Mouse (Mus musculus): ENCODE data around the gene Klhl3. TPM values are rescaled to one million over a fixed set of nuclear protein-coding genes. Genes with fewer than 3 reads are reported as not detected.

The Klhl3 gene
- polyA plus RNA-seq, 1 experiment from 2014 or later = 2.5 TPM

DNA sequence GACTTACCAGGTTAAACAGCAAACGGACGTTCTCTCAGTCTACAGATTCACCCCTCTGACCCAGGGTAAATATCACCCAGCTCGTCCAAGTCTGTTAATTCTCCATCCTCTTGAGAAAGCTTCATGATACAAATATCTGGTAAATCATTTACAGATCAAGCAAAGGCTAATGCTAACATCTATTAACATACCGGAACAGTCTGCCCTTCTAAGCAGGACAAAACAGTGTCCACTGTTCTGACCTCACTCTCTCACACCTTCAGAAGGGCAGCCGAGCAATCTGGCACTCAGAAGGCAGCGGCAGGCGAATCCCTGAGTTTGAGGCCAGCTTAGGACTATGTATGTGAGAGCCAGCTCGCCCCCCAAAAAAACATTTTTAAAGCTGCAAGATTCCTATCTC lies 10.0 kb upstream of the Klhl3 start:
- Histone ChIP-seq H3K27me3 (no peaks in the 10 kb centered on the region), H3K4me1 (peaks cover 20% of the 10 kb centered on the region), H3K9me3 (no peaks in the 10 kb centered on the region), H3K27ac (no peak overlapping the region), H3K9ac (no peak overlapping the region), H3K4me3 (no peak overlapping the region), H3K36me3 (peaks cover 3% of the 10 kb centered on the region), H3K4me2 (no peak overlapping the region)
- WGBS = 75% methylated on average over 8 of the region's 8 CpGs
- ATAC-seq (ENCODE audit: insufficient number of reproducible peaks, insufficient read depth, low FRiP score, low TSS enrichment, low read depth) = no peak

GRCm38 (mm10) chr13:58122786-58123297 lies 9.4 kb upstream of the Klhl3 start:
- Histone ChIP-seq H3K36me3 (peaks cover 3% of the 10 kb centered on the region), H3K4me2 (no peak overlapping the region), H3K9ac (no peak overlapping the region), H3K4me1 (peaks cover 20% of the 10 kb centered on the region), H3K27ac (no peak overlapping the region), H3K4me3 (no peak overlapping the region), H3K27me3 (no peaks in the 10 kb centered on the region), H3K9me3 (no peaks in the 10 kb centered on the region)
- ATAC-seq (ENCODE audit: insufficient number of reproducible peaks, insufficient read depth, low FRiP score, low TSS enrichment, low read depth) = no peak
- 76% methylated on average over 10 of the region's 10 CpGs for WGBS

GRCm38 (mm10) chr13:58117318-58118017 lies 4.1 kb upstream of the Klhl3 start:
- no peaks in the 10 kb centered on the region for H3K36me3 ChIP-seq

GRCm38 (mm10) chr13:58116801-58117200 lies 3.4 kb upstream of the Klhl3 start:
- H3K27ac ChIP-seq = no peak overlapping the region
- H3K36me3 ChIP-seq = no peaks in the 10 kb centered on the region
- no peaks in the 10 kb centered on the region for H3K27me3 ChIP-seq
- no peak overlapping the region for H3K4me2 ChIP-seq
- no peak overlapping the region for H3K4me3 ChIP-seq
- H3K9ac ChIP-seq = no peak overlapping the region
- ATAC-seq (ENCODE audit: insufficient number of reproducible peaks, insufficient read depth, low FRiP score, low TSS enrichment, low read depth) = no peak
- 80% methylated on average over 2 of the region's 2 CpGs for WGBS
- peaks cover 16% of the 10 kb centered on the region for H3K4me1 ChIP-seq
- H3K9me3 ChIP-seq = no peaks in the 10 kb centered on the region

More at GRCm38 (mm10) chr13:58117318-58118017, 4.1 kb upstream of the Klhl3 start:
- Histone ChIP-seq H3K27me3 (no peaks in the 10 kb centered on the region), H3K9me3 (no peaks in the 10 kb centered on the region), H3K4me3 (no peak overlapping the region), H3K4me1 (peaks cover 10% of the 10 kb centered on the region), H3K4me2 (no peak overlapping the region), H3K27ac (no peak overlapping the region), H3K9ac (no peak overlapping the region)
- ATAC-seq (ENCODE audit: insufficient number of reproducible peaks, insufficient read depth, low FRiP score, low TSS enrichment, low read depth) = no peak
- 65% methylated on average over 8 of the region's 8 CpGs for WGBS

DNA sequence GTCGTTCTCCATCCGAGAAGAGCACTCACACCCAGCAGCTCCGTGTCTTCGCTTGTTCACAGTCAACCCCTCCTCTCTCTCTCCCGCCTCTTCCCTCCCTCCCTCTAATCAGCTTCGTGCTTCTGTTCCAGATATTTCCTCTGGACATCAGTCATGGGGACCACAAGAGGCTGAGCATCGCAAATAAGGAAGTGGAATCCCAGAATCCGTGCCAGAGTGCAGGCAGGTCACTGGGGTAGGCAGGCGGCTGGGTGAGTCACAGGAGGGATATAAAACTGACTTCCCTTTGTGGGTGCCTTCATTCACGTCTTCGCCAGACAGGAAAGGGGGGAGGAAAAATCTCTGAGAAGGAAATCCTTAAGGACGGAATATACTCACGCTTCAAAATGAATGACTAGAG lies 1.8 kb upstream of the Klhl3 start:
- H3K27me3 ChIP-seq = no peaks in the 10 kb centered on the region
- no peak overlapping the region for H3K9ac ChIP-seq
- H3K9me3 ChIP-seq = no peaks in the 10 kb centered on the region
- WGBS = 65% methylated on average over 13 of the region's 13 CpGs
- ATAC-seq (ENCODE audit: insufficient number of reproducible peaks, insufficient read depth, low FRiP score, low TSS enrichment, low read depth) = no peak
- no peak overlapping the region for H3K4me3 ChIP-seq
- no peak overlapping the region for H3K27ac ChIP-seq
- H3K4me2 ChIP-seq = no peak overlapping the region
- peaks cover 18% of the 10 kb centered on the region for H3K4me1 ChIP-seq
- no peaks in the 10 kb centered on the region for H3K36me3 ChIP-seq

GRCm38 (mm10) chr13:58112601-58113041 lies 771 bp downstream of the Klhl3 start:
- 17% methylated on average over 11 of the region's 11 CpGs for WGBS
- peak overlapping the region; percentile 84 for H3K27ac ChIP-seq
- ATAC-seq (ENCODE audit: insufficient number of reproducible peaks, insufficient read depth, low FRiP score, low TSS enrichment, low read depth) = no peak

GRCm38 (mm10) chr13:58112191-58112590 lies 1.2 kb downstream of the Klhl3 start:
- H3K27me3 ChIP-seq = no peaks in the 10 kb centered on the region
- WGBS = 57% methylated on average over 10 of the region's 10 CpGs
- peak overlapping the region; percentile 58 for H3K4me3 ChIP-seq
- H3K4me2 ChIP-seq = peak overlapping the region; percentile 82
- H3K9me3 ChIP-seq = no peaks in the 10 kb centered on the region
- peaks cover 18% of the 10 kb centered on the region for H3K4me1 ChIP-seq
- no peaks in the 10 kb centered on the region for H3K36me3 ChIP-seq
- no peak overlapping the region for H3K27ac ChIP-seq
- H3K9ac ChIP-seq = peak overlapping the region; percentile 76
- no peak for ATAC-seq (ENCODE audit: insufficient number of reproducible peaks, insufficient read depth, low FRiP score, low TSS enrichment, low read depth)

More at GRCm38 (mm10) chr13:58112601-58113041, 771 bp downstream of the Klhl3 start:
- H3K4me1 ChIP-seq = peaks cover 18% of the 10 kb centered on the region
- H3K4me2 ChIP-seq = peak overlapping the region; percentile 82
- H3K9me3 ChIP-seq = no peaks in the 10 kb centered on the region
- H3K27me3 ChIP-seq = no peaks in the 10 kb centered on the region
- peak overlapping the region; percentile 58 for H3K4me3 ChIP-seq
- no peaks in the 10 kb centered on the region for H3K36me3 ChIP-seq
- H3K9ac ChIP-seq = peak overlapping the region; percentile 76

DNA sequence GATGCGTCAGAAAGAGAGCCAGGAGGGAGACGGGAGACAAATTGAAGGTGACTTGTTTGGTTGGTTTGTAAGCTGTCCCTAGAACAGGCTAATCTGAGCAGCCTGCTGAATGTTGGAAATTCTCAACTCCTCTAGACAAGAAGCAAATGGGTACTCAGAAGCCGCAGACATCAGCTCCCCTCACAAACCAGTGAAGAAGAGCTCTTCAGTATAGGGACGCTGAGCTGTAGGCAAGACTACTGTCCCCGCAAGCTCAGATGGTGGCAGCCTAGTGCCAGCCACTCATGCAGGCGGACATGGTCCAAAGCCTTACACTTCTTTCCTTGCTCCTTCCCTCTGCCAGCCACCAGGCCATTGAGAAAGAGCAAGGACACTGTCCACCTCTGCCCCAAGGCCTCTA lies 2.1 kb downstream of the Klhl3 start:
- WGBS = 92% methylated on average over 6 of the region's 6 CpGs
- no peak for ATAC-seq (ENCODE audit: insufficient number of reproducible peaks, insufficient read depth, low FRiP score, low TSS enrichment, low read depth)

DNA sequence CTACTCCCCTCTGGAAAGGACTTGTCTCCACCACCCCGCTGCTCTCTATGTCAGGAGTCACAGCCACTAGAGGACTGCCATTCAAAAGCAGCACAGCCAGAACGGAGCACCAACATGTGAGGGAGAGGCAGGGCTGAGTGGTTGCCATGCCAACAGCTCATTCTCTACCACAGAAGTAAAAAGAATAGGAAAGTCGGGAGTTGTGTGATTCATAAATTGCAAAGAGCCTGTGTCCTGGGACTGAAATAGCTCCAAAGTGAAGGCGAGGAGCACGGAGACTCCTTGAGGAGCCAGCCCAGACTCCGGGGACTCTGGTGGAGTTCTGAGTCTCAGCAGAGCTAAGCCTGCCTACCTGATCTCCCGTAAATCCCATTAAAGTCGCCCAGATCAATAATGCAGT lies 22.7 kb downstream of the Klhl3 start:
- no peaks in the 10 kb centered on the region; the same call in 1 of the 2 replicates for H3K4me1 ChIP-seq
- peaks cover 7% of the 10 kb centered on the region; the same call in 1 of the 2 replicates for H3K36me3 ChIP-seq
- H3K9me3 ChIP-seq = no peaks in the 10 kb centered on the region
- no peak overlapping the region for H3K27ac ChIP-seq
- no peak overlapping the region for H3K4me3 ChIP-seq
- H3K9ac ChIP-seq = no peak overlapping the region
- H3K27me3 ChIP-seq = no peaks in the 10 kb centered on the region
- H3K4me2 ChIP-seq = no peak overlapping the region
- no peak for ATAC-seq (ENCODE audit: insufficient number of reproducible peaks, insufficient read depth, low FRiP score, low TSS enrichment, low read depth)
- 47% methylated on average over 8 of the region's 8 CpGs for WGBS

More for the DNA sequence above, 2.1 kb downstream of the Klhl3 start:
- no peak overlapping the region for H3K27ac ChIP-seq
- peaks cover 18% of the 10 kb centered on the region for H3K4me1 ChIP-seq
- H3K9ac ChIP-seq = no peak overlapping the region
- no peaks in the 10 kb centered on the region for H3K9me3 ChIP-seq
- H3K27me3 ChIP-seq = no peaks in the 10 kb centered on the region
- H3K4me3 ChIP-seq = no peak overlapping the region
- H3K36me3 ChIP-seq = no peaks in the 10 kb centered on the region
- H3K4me2 ChIP-seq = peak overlapping the region; percentile 82; the same call in 1 of the 2 replicates

GRCm38 (mm10) chr13:58084396-58084795 lies 29.0 kb downstream of the Klhl3 start:
- Histone ChIP-seq H3K36me3 (no peaks in the 10 kb centered on the region), H3K4me2 (no peak overlapping the region), H3K9me3 (no peaks in the 10 kb centered on the region), H3K9ac (no peak overlapping the region), H3K4me3 (no peak overlapping the region), H3K27ac (no peak overlapping the region), H3K27me3 (no peaks in the 10 kb centered on the region), H3K4me1 (no peaks in the 10 kb centered on the region)
- 88% methylated on average over 5 of the region's 5 CpGs for WGBS
- no peak for ATAC-seq (ENCODE audit: insufficient number of reproducible peaks, insufficient read depth, low FRiP score, low TSS enrichment, low read depth)

- Histone ChIP-seq H3K4me3 (no peak overlapping the region), H3K9me3 (no peaks in the 10 kb centered on the region), H3K36me3 (no peaks in the 10 kb centered on the region), H3K27me3 (no peaks in the 10 kb centered on the region), H3K27ac (no peak overlapping the region), H3K9ac (no peak overlapping the region), H3K4me1 (no peaks in the 10 kb centered on the region), H3K4me2 (no peak overlapping the region)
- 81% methylated on average over 11 of the region's 11 CpGs for WGBS
- no peak for ATAC-seq (ENCODE audit: insufficient number of reproducible peaks, insufficient read depth, low FRiP score, low TSS enrichment, low read depth)
Observed at GRCm38 (mm10) chr13:58083521-58083920, 29.9 kb downstream of the Klhl3 start.

GRCm38 (mm10) chr13:58083048-58083447 lies 30.3 kb downstream of the Klhl3 start:
- no peak for ATAC-seq (ENCODE audit: insufficient number of reproducible peaks, insufficient read depth, low FRiP score, low TSS enrichment, low read depth)
- Histone ChIP-seq H3K27me3 (no peaks in the 10 kb centered on the region), H3K4me3 (no peak overlapping the region), H3K27ac (no peak overlapping the region), H3K36me3 (no peaks in the 10 kb centered on the region), H3K4me2 (no peak overlapping the region), H3K4me1 (no peaks in the 10 kb centered on the region), H3K9ac (no peak overlapping the region), H3K9me3 (no peaks in the 10 kb centered on the region)
- 72% methylated on average over 5 of the region's 5 CpGs for WGBS

Measured in embryonic facial prominence, embryonic 13.5 days (tissue).